Mouse (Mus musculus) kidney, embryonic 15.5 days (tissue): ENCODE measurements around the gene 4833439L19Rik. TPM values are rescaled to one million over a fixed set of nuclear protein-coding genes. Genes with fewer than 3 reads are reported as not detected.
"Not testable (repeated sequence)": the region's sequence is repeated elsewhere in the genome, so short reads cannot be mapped to it uniquely, and the experiment has no call there.

Experiments
- ATAC-seq: fragments of 200-750 bp; cut with Nextera tagmentation; replicated peaks from 2 replicates; pipeline ENCODE4 v1.8.0; 2017; ENCODE audit warnings: moderate TSS enrichment; ENCODE audit not compliant: low FRiP score
- H3K27ac ChIP-seq: fragments of 300-500 bp; sonication (generic); 2 replicates; pipeline ENCODE4 v1.5.1; 2015; ENCODE audit warnings: mild to moderate bottlenecking, inconsistent platforms
- H3K27me3 ChIP-seq: fragments of 300-500 bp; sonication (generic); 2 replicates; pipeline ENCODE4 v1.6.1; 2015; ENCODE audit warnings: inconsistent platforms
- H3K36me3 ChIP-seq: fragments of 300-500 bp; sonication (generic); 2 replicates; pipeline ENCODE4 v1.6.1; 2015; ENCODE audit warnings: inconsistent platforms
- H3K4me1 ChIP-seq: fragments of 300-500 bp; sonication (generic); 2 replicates; pipeline ENCODE4 v1.6.1; 2015; ENCODE audit warnings: inconsistent platforms
- H3K4me2 ChIP-seq: fragments of 300-500 bp; sonication (generic); 2 replicates; pipeline ENCODE4 v1.6.1; 2015; ENCODE audit warnings: moderate library complexity, mild to moderate bottlenecking, inconsistent platforms
- H3K4me3 ChIP-seq: fragments of 300-500 bp; sonication (generic); replicated peaks from 2 replicates; pipeline ENCODE4 v1.5.1; 2015; ENCODE audit warnings: mild to moderate bottlenecking, inconsistent platforms
- H3K9ac ChIP-seq: fragments of 300-500 bp; sonication (generic); 2 replicates; pipeline ENCODE4 v1.6.1; 2015; ENCODE audit warnings: mild to moderate bottlenecking, inconsistent platforms
- H3K9me3 ChIP-seq: fragments of 300-500 bp; sonication (generic); replicated peaks from 2 replicates; pipeline ENCODE4 v1.6.1; 2016; ENCODE audit warnings: inconsistent platforms
- WGBS: fragments of 180-500 bp; shearing (Covaris S2); methylation state at CpG from one replicate; pipeline ENCODE4 v1.1.7; 2015; ENCODE audit warnings: mixed read lengths; 5-methylcytosine and 5-hydroxymethylcytosine counted together
- polyA plus RNA-seq: library from polyadenylated mRNA; unstranded; fragments of >200 nt; fragmentation: Nextera tagmentation; extraction: Ambion mirVana; gene quantifications from 2 replicates; pipeline ENCODE4 v1.2.1, GENCODE M21; 2015

4833439L19Rik gene
- polyA plus RNA-seq = 151 and 162 TPM in 2 replicates

GRCm38 (mm10) chr13:54565201-54565581 lies at the start of gene 4833439L19Rik:
TSS of gene 4833439L19Rik (minus strand) at chr13:54565435.
- peak within 1 kb of the TSS; percentile 95 for H3K4me3 ChIP-seq

GRCm38 (mm10) chr13:54613141-54613540 lies 47.9 kb upstream of the 4833439L19Rik start:
- not testable (repeated sequence) for H3K9me3 ChIP-seq, ATAC-seq, H3K4me2 ChIP-seq, H3K4me3 ChIP-seq, H3K9ac ChIP-seq, H3K36me3 ChIP-seq, H3K27me3 ChIP-seq, H3K27ac ChIP-seq
- WGBS = 85% methylated on average over 8 of the region's 8 CpGs
- peaks cover 26% of the 10 kb centered on the region for H3K4me1 ChIP-seq

More at GRCm38 (mm10) chr13:54565201-54565581, at the start of gene 4833439L19Rik:
- peak within 1 kb of the TSS; percentile 96 for H3K9ac ChIP-seq
- H3K4me2 ChIP-seq = peak within 1 kb of the TSS; percentile 80
- WGBS = under 1% methylated on average over 27 of the region's 27 CpGs
- peak; percentile 95 for ATAC-seq
- H3K4me1 ChIP-seq = peaks cover 30% of the 10 kb centered on the region
- H3K27ac ChIP-seq = peak within 1 kb of the TSS; percentile 74
- no peaks in the 10 kb centered on the region for H3K9me3 ChIP-seq
- peaks cover 30% of the 10 kb centered on the region for H3K36me3 ChIP-seq
- no peaks in the 10 kb centered on the region for H3K27me3 ChIP-seq

- H3K27ac ChIP-seq = peak within 1 kb of the TSS; percentile 84
- peak; percentile 73 for ATAC-seq
- H3K9me3 ChIP-seq = no peaks in the 10 kb centered on the region
- H3K4me1 ChIP-seq = peaks cover 26% of the 10 kb centered on the region
- peak within 1 kb of the TSS; percentile 79 for H3K4me3 ChIP-seq
- peak within 1 kb of the TSS; percentile 78 for H3K9ac ChIP-seq
- no peaks in the 10 kb centered on the region for H3K36me3 ChIP-seq
- no peaks in the 10 kb centered on the region for H3K27me3 ChIP-seq
- WGBS = under 1% methylated on average over 66 of the region's 66 CpGs
- peak within 1 kb of the TSS; percentile 98 for H3K4me2 ChIP-seq
Measured at GRCm38 (mm10) chr13:54610972-54611754, 45.9 kb upstream of the 4833439L19Rik start, which contains the start of gene Cltb. TSS of gene Cltb (minus strand) at chr13:54611344.

GRCm38 (mm10) chr13:54610613-54610971 lies 45.4 kb upstream of the 4833439L19Rik start:
- no peaks in the 10 kb centered on the region for H3K9me3 ChIP-seq
- peak; percentile 27 for ATAC-seq
- no peaks in the 10 kb centered on the region for H3K36me3 ChIP-seq
- peak overlapping the region; percentile 79 for H3K4me3 ChIP-seq
- H3K4me1 ChIP-seq = peaks cover 26% of the 10 kb centered on the region
- no peaks in the 10 kb centered on the region for H3K27me3 ChIP-seq
- WGBS = 9% methylated on average over 13 of the region's 13 CpGs
- H3K4me2 ChIP-seq = peak overlapping the region; percentile 98
- H3K9ac ChIP-seq = peak overlapping the region; percentile 78
- peak overlapping the region; percentile 84 for H3K27ac ChIP-seq

- Histone ChIP-seq H3K9ac (no peak overlapping the region), H3K4me2 (peak overlapping the region; percentile 24; the same call in 1 of the 2 replicates), H3K4me3 (no peak overlapping the region), H3K27ac (no peak overlapping the region), H3K9me3 (no peaks in the 10 kb centered on the region), H3K27me3 (no peaks in the 10 kb centered on the region), H3K36me3 (no peaks in the 10 kb centered on the region), H3K4me1 (peaks cover 26% of the 10 kb centered on the region)
- ATAC-seq = no peak
- 41% methylated on average over 1 of the region's 1 CpGs for WGBS
Measured at GRCm38 (mm10) chr13:54609301-54609700, 44.1 kb upstream of the 4833439L19Rik start.

- ATAC-seq = no peak
- Histone ChIP-seq H3K4me2 (peak overlapping the region; percentile 24), H3K36me3 (no peaks in the 10 kb centered on the region), H3K27ac (no peak overlapping the region), H3K4me1 (peaks cover 26% of the 10 kb centered on the region), H3K4me3 (no peak overlapping the region), H3K27me3 (no peaks in the 10 kb centered on the region), H3K9ac (no peak overlapping the region), H3K9me3 (no peaks in the 10 kb centered on the region)
- WGBS = 48% methylated on average over 8 of the region's 8 CpGs
Measured at GRCm38 (mm10) chr13:54608666-54609065, 43.4 kb upstream of the 4833439L19Rik start.

- H3K27me3 ChIP-seq = no peaks in the 10 kb centered on the region
- H3K9me3 ChIP-seq = no peaks in the 10 kb centered on the region
- no peak overlapping the region for H3K4me3 ChIP-seq
- no peak; the same call in 1 of the 2 replicates for ATAC-seq
- H3K4me1 ChIP-seq = peaks cover 26% of the 10 kb centered on the region
- H3K9ac ChIP-seq = no peak overlapping the region
- H3K4me2 ChIP-seq = no peak overlapping the region
- H3K36me3 ChIP-seq = no peaks in the 10 kb centered on the region
- no peak overlapping the region for H3K27ac ChIP-seq
- WGBS = 87% methylated on average over 3 of the region's 3 CpGs
Measured at GRCm38 (mm10) chr13:54608002-54608401, 42.8 kb upstream of the 4833439L19Rik start.

GRCm38 (mm10) chr13:54607204-54607603 lies 42.0 kb upstream of the 4833439L19Rik start:
- 73% methylated on average over 5 of the region's 5 CpGs for WGBS
- Histone ChIP-seq H3K9ac (no peak overlapping the region), H3K4me3 (no peak overlapping the region), H3K27ac (no peak overlapping the region), H3K36me3 (no peaks in the 10 kb centered on the region), H3K4me2 (no peak overlapping the region), H3K9me3 (no peaks in the 10 kb centered on the region), H3K4me1 (peaks cover 26% of the 10 kb centered on the region), H3K27me3 (no peaks in the 10 kb centered on the region)
- no peak for ATAC-seq

GRCm38 (mm10) chr13:54605426-54605825 lies 40.2 kb upstream of the 4833439L19Rik start:
- Histone ChIP-seq H3K4me2 (no peak overlapping the region), H3K27ac (no peak overlapping the region), H3K27me3 (no peaks in the 10 kb centered on the region), H3K4me3 (no peak overlapping the region), H3K4me1 (peaks cover 14% of the 10 kb centered on the region), H3K9me3 (no peaks in the 10 kb centered on the region), H3K9ac (no peak overlapping the region), H3K36me3 (no peaks in the 10 kb centered on the region)
- 79% methylated on average over 5 of the region's 5 CpGs for WGBS
- ATAC-seq = no peak

- no peak overlapping the region for H3K9ac ChIP-seq
- H3K36me3 ChIP-seq = peaks cover 3% of the 10 kb centered on the region; the same call in 1 of the 2 replicates
- peaks cover 7% of the 10 kb centered on the region; the same call in 1 of the 2 replicates for H3K4me1 ChIP-seq
- H3K27ac ChIP-seq = no peak overlapping the region
- no peak overlapping the region for H3K4me3 ChIP-seq
- ATAC-seq = no peak
- H3K9me3 ChIP-seq = no peaks in the 10 kb centered on the region
- WGBS = 68% methylated on average over 4 of the region's 4 CpGs
- no peaks in the 10 kb centered on the region for H3K27me3 ChIP-seq
- no peak overlapping the region for H3K4me2 ChIP-seq
Measured at GRCm38 (mm10) chr13:54604221-54604620, 39.0 kb upstream of the 4833439L19Rik start.

- Histone ChIP-seq H3K27ac (no peak overlapping the region), H3K4me1 (peaks cover under 1% of the 10 kb centered on the region; the same call in 1 of the 2 replicates), H3K27me3 (no peaks in the 10 kb centered on the region), H3K9ac (no peak overlapping the region), H3K9me3 (no peaks in the 10 kb centered on the region), H3K4me2 (no peak overlapping the region), H3K4me3 (no peak overlapping the region), H3K36me3 (peaks cover 11% of the 10 kb centered on the region)
- ATAC-seq = no peak
Measured at GRCm38 (mm10) chr13:54603501-54603900, 38.3 kb upstream of the 4833439L19Rik start.

- Histone ChIP-seq H3K27me3 (no peaks in the 10 kb centered on the region), H3K27ac (no peak overlapping the region), H3K4me1 (no peaks in the 10 kb centered on the region), H3K4me3 (no peak overlapping the region), H3K4me2 (no peak overlapping the region), H3K9ac (no peak overlapping the region), H3K9me3 (no peaks in the 10 kb centered on the region), H3K36me3 (peaks cover 19% of the 10 kb centered on the region)
- ATAC-seq = no peak
- 16% methylated on average over 3 of the region's 3 CpGs for WGBS
Measured at GRCm38 (mm10) chr13:54602639-54603111, 37.4 kb upstream of the 4833439L19Rik start.
